Mouse (Mus musculus) monocyte, adult 5-6 weeks (primary cell): Measurements from ENCODE around the gene Bcap29. TPM values are rescaled to one million over a fixed set of nuclear protein-coding genes. Genes with fewer than 3 reads are reported as not detected.
"Not testable (repeated sequence)": the region's sequence is repeated elsewhere in the genome, so short reads cannot be mapped to it uniquely, and the experiment has no call there.

Experiments
- ATAC-seq: fragments of 153-309, 156-312 bp; replicated peaks from 2 replicates; pipeline ENCODE4 v1.8.0; 2017; ENCODE audit warnings: mild to moderate bottlenecking; ENCODE audit not compliant: low TSS enrichment, insufficient number of reproducible peaks, severe bottlenecking, poor library complexity, low FRiP score
- total RNA-seq: library from RNA; stranded (forward); fragments of 200-1000, 200-491, 200-594 nt; gene quantifications from 3 replicates; pipeline ENCODE4 v1.2.3, GENCODE M21; 2017

Bcap29 gene
- 15.9 to 24.5 TPM (median 15.9 TPM) in 3 replicates for total RNA-seq

DNA sequence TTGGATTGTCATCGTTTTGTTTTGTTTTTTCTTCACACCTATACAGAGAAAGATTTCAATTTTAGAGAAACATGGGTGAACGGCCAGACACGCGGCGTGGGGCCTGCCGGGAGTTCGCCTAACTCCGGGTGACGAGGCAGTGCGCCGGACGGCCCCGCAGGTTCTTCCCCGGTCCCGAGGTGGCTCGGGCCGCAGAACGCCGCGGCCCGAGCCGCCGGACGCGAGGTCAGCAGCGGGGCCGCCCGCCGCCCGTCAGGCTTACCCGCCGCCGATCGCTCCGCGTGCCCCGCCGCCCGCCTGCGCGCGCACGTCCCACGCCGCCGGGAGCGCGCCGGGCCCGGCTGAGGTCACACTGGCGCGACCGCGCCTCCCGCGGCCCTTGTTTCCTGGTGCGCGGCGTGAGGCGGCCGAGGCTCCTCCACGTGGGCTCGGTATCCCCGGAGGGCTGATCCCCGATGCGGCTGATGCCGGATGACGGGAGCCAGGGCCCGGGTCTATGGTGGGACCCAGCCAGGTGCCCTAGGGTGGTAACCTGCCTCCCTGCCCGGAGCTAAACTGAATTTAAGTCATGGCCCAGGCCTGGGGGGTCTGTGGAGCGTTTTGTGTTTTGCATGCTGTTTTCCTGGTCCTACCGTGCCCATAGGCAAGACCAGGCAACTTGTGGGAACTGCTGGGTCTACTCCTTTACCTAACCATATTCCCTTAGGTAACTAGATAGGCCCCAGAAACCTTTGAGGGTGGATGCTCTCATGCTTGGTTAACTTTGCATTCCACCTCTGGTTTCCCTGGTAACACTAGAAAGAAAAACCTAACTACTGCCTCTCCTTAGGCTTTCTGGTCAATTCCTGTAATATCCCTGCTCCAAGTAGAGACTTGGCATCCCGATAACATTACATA lies at the start of gene Bcap29:
TSS of gene Bcap29 (minus strand) at position 316 of the 897 bp plus-strand sequence.
- ATAC-seq = peak; percentile 77

DNA sequence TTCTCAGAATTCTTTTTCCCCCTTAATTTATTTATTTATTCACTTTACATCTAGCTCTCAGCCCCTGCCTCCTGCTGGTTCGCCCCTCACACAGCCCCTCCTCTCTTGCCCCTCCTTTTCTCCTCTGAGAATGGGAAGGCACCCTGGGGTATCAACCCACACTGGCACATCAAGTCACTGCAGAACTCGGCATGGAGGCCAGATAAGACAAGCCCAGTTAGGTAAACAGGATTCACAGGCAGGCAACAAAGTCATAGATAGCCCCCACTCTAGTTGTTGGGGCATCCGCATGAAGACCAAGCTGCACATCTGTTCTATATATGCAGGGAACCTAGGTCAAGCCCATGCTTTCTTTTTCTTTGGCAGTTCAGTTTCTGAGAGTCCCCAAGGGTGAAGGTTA lies 32.7 kb upstream of the Bcap29 start:
- ATAC-seq = no peak

DNA sequence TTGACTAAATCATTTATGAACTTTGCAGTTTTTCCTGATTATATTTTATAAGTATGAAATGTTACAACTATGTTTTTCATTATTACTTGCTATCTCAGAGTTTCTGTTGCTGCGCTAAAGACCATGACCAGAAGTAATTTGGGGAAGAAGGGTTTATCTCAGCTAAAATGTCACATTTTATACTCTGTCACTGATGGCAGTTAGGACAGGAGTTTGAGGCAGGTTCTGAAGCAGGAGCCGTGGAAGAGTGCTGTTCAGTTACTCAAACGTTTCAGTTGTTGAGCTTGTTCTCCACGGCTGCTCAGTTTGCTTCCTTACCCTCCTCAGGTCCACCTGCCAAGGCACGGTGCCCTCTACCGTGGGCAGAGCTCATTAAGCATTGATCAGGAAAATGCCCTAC lies 31.5 kb upstream of the Bcap29 start:
- no peak for ATAC-seq

DNA sequence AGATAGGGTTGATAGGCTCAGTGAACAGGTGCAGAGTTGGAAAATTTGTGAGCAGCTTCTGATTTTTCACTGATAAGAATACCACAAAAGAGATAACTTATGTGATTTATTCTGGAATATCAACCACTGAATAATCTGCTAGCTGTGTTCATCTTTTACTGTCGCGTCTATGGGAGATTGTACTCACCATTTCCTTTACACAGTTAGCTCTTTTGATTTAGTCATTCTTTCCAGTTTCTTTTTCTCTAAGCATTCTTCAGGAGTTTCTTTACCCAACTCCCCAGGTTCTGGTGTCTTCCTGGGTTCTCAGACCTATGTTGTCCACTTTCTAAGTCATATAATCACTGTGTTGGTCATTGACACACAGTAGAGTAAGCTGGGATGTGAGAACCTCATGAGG lies 22.4 kb upstream of the Bcap29 start:
- ATAC-seq = no peak

DNA sequence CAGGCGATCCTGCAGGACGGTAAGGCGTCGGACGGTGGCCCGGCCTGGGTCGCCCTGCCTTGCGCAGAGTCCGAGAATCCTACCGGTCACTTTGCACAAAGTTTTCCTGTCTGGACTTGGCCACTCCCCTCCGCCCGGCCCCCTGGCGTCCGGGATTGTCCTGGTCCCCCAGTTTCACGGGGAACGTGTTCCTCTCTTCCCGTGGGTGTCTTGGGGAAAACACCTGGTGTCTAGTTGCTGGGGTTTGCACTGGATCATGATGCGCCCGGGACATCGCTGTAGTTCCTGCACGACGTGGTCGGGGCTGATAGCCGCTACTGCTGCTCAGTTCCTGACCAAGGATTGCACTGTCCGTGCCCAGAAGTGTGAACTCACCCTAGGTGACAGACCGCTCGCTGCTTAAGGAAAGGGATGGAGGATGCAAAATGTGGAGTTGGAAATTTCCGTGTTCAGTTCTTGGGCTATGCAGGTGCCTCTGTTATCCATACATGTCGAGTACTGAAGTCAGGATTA lies 20.6 kb upstream of the Bcap29 start:
- ATAC-seq = peak; percentile 55

DNA sequence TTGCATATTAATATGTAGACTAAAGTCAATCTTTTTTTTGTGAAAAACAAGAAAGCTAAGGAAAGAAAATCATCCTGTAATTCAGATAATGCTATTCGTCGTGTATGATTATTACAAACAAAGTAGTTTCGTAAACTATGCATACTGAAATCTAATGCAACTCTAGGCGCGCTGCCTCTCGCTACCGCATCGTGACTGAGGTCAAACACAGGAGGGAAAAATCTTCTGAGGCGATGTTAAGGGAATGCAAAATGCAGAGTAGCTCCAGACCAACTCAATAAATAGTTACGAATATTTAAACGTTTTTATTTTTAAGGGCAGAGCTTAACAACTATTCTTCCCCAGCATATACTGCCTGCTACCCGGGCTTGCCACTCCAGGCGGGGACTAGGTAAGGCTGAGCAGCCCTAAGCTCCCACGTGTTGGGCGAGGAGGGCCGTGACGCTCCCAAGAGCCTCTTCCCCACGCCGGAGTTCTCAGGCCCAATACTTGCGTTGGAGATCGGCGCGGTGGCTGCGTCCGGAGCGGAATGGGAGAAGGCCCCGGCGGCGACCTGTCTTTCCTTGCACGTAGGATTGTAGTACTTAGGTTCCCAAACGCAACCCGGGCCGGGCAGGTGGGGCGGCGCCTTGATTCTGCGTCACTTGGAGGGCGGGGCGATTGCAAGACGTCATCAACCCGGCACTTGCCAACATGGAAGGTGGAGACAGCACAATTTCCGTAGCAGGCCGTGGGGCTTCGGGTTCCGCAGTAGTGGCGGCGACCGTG lies 19.9 kb upstream of the Bcap29 start, which contains the start of the genes Dus4l and Cog5:
TSS of gene Dus4l (minus strand) at position 630 of the 768 bp plus-strand sequence.
TSS of gene Cog5 (plus strand) at position 673 of the 768 bp plus-strand sequence.
- ATAC-seq = peak; percentile 92

DNA sequence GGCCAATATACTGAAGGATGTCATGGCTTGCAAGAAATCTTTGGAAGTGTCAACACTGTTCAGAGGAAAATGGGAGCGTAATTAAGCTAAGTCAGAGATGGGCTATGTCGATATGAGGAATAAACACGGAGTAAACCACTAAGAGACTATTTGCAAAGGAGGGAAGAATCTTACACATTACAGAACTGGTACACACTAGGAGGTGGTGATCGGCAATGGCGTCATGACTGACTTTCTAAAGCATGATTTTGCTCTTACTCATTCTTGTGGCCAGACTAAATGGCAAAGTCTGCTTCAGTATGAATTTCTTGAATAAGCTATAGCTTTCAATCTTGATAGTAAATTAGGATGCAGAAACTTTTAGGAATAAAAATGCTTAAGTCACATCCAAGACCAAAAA lies 19.2 kb upstream of the Bcap29 start:
- no peak for ATAC-seq

DNA sequence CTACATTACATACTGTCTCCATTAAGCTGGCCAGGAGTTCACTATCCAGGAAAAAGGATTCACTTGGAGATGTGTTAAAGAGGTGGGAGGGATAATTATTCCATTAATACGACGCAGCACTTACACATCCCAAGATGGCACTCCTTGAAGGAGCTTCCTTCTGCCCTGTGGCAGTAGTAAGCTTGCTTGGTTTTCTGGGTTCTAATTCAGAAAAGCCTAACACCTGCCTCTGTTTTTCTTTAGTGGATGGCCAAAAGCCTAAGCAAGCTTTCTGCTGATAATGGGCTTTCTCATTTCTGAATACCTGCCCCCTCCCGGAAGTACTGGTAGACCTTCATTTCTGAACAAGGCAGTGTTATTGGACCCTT lies 766 bp upstream of the Bcap29 start:
- no peak for ATAC-seq

DNA sequence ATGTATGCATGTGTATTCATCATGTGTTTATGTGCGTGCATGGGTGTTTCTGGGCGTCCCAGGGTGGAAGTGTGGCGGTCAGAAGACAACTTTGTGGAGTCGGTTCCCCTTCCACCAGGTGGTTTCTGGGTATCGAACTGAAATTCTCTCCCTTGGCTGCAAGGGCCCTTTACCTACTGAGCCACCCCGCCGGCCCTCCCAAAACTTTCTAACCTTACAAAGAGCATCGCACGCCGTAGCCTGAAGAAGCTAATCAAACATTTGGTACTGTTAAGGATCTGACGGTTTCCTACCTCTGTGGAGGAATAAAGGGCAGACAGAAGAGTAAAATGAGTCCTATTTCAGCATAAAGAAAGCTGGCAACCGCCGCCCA lies 502 bp downstream of the Bcap29 start:
- ATAC-seq = peak; percentile 51; the same call in 1 of the 2 replicates

DNA sequence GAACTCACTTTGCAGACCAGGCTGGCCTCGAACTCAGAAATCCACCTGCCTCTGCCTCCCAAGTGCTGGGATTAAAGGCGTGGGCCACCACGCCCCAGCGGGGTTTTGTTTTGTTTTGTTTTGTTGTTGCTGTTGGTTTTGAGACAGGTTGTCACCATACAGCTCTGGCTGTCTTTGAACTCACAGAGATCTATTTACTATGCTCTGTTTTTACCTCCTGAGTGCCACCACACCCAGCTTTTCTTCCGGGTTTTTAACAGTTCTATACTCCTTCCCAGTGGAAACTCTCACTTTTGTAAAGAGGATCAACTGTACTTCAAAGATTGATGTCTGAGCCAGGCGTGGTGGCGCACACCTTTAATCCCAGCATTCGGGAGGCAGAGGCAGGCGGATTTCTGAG lies 6.1 kb downstream of the Bcap29 start:
- not testable (repeated sequence) for ATAC-seq

DNA sequence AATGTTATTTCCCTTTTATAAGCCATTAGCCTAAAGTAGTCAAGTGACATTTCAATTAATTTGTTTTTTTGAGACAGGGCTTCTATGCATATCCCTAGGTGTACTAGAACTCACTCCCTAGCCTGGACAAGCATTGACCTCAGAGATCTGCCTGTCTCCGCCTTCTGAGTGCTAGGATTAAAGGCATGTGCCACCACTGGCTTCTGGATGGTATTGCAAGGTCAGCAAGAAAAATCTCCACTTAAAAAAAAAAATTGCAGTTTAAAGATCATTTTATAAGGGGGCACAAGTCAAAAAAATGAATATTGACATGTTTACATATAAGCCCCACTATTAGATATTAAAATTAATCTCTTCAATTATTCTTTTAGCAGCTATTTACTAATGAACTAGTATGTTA lies 9.4 kb downstream of the Bcap29 start:
- no peak for ATAC-seq

DNA sequence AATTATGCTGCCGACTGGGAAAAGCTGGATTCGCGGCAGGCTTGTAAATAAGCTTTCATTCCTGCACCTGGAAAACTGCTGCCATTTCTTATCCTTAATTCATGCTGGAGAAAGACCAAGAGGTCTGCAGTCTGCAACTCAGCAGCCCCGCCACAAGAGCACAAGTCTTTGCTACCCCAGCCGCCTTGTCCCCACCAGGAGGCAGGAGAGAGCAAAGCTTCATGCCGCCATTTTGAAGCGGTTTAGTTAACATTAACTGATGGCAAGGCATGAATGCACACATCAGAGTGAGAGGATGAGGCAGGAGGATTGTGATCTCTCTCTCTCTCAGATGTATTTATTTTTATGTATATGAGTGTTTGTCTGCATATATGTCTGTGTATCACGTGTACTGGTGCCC lies 14.4 kb downstream of the Bcap29 start:
- ATAC-seq = no peak

DNA sequence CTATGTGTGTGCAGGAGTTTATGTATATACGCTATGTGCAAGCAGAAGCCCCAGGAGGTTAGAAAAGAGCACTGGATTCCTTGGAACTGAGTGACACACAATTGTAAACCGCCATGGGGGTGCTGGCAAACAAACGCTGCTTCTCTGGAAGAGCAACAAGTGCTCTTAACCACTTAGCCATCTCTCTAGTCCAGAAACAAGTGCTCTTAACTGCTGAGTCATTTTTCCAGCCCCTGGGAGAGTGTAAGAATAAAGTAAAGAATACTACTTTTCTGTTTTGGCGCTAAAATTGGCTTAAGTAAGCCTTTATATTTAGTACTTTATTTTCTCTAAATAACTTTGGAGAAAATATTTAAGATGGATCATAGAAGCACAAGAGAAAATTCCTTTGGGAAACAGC lies 21.1 kb downstream of the Bcap29 start:
- no peak for ATAC-seq

DNA sequence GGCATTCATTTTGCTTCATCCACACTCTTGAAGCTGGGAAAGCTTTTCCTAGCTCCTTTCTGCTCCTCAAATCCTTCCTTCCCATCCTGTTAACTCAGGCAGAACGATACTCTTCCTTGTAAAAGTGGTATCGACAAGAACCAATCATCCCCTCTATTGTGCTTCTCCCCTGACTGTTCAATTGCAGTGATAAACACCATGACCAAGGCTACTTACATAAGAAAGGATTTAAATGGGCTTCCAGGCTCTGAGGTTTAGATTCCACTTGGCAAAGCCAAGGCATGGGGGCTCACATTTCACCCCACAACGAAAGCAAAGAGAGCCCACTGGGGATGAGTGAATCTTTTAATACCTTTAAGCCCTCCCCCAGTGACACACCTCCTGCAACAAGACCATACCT lies 26.3 kb downstream of the Bcap29 start:
- no peak for ATAC-seq

DNA sequence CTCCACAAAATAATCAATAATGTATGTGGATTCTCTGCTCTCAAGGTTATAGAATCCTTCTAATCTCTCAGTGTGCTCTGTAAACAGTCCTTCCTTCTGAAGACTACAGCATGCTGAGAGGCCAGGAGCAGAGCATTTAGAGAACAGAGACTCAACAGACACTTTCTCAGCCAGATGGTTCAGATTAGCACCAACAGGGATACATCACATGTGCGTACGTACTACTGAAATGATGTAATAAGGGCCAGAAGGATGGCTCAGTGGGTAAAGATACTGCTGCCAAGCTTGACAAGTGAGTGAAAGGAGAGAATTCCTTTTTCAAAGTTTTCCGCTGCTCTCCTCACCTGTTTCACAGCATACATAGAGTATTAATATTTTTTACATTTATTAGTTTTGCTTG lies 29.6 kb downstream of the Bcap29 start:
- no peak for ATAC-seq

DNA sequence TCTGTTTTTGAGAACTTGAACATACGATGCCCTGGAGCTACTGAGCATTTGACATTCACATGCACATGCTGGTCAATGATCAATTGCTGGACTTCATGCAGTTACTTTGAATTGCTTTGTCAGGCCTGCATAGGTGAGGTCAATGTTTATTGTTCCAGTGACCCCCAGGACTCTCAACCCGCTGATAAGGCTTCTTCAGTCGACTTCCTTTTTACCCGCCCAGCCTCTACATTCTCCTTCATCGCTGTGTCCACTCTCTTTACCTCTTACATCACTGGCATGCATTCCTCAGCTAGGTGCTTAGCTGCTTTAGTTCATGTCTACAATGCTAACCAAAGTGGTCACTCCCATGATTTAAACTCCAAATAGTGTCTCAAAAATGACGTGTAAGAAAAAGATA lies 30.9 kb downstream of the Bcap29 start:
- no peak for ATAC-seq

DNA sequence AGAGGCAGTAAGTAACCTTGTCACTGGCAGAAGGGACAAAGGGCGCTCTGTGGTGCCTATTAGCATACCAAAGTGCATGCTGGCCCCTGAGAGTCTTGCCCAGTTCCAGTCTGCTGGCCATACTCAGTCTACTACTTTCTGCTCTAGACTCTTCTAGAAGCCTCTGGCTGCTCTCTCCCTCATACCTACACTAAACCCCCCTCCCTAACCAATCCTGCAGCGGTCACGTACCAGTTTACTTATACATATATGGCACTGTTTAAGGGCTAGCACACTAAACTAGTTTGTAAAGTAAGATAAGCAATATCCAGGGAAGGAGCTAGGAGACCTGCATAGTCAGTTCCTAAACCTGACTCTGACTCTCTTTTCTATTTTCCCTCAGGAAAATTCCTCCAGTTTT lies 40.2 kb downstream of the Bcap29 start:
- no peak for ATAC-seq

DNA sequence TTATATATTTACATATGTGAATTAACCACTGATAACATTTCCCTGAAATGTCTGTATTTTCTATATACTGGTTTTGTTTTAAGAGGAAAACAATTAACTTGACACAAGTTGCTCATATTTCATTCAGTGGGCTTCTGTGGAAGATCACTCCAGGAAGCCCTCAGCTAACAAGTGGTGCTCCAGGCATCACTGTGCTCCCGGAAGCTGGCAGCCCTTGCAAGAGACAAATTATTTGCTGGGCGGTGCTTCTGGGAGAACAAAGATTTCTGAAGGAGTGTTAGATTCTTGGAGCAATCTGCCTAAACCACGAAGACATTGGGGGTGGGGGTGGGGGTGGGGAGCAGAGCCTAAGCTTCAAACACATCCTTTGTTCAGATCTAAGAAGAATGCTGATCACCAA lies 42.4 kb downstream of the Bcap29 start:
- no peak for ATAC-seq

DNA sequence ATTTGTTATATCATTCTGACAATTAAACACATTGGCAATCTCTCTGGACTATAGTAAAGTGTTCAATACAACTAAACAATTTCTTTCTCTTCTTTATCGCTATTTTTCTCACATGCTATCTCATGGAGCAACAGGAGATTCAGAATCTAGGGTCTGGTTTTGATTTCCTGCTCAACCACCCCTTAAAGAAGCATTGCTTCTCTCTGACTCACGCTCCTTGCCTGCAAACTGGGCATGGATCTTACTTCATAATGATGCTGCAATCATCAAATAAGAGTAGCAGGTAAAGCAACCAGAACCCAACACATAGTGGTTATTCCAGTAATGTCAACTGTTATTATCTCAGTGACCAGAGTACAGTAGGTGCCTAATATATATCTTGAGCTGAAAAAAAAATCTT lies 50.7 kb downstream of the Bcap29 start:
- no peak for ATAC-seq

DNA sequence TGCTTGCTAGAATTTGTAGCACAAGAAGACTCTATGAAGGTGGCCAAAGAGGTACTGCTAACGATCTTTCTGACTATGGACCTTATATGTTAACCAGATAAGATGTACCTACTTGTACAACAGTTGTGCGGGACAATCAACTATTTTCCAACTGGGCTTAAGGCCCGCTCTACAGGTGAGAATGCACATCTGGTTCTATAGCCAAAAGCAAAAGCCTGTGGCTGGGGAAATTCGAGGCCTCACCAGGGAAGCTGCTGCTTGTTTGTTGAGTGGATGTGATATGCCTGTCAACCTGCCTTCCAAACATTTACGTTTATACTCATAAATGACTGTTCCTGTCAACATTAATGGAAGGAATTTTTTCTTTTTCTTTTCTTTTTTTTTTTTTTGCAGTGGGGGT lies 52.4 kb downstream of the Bcap29 start:
- ATAC-seq = no peak
